Mouse (Mus musculus) kidney, adult 9 months (tissue): ENCODE measurements around the gene Gm49378.

ENCODE experiments used
- DNase-seq: peaks from one replicate; pipeline ENCODE4 v3.0.0; 2022

Gene Gm49378

DNA sequence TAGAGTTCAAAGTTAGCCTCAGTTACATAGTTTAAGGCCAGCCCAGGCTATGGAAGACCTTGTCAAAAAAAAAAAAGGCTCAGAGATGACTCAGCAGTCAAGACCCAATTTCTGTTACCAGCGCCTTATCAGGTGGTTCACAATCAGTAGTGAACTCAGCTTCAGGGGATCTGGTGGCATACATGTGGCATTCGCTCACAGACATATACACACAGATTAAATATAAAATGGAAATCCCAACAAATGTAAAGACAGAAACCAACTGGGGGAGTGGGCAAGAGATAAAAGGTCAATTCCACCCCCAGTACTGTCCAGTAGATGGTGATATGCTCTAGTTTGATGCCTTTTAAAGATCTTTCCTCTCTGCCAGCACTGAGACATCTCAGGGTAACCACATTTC is 51.5 kb downstream of the Gm49378 start:
- no peak for DNase-seq

DNA sequence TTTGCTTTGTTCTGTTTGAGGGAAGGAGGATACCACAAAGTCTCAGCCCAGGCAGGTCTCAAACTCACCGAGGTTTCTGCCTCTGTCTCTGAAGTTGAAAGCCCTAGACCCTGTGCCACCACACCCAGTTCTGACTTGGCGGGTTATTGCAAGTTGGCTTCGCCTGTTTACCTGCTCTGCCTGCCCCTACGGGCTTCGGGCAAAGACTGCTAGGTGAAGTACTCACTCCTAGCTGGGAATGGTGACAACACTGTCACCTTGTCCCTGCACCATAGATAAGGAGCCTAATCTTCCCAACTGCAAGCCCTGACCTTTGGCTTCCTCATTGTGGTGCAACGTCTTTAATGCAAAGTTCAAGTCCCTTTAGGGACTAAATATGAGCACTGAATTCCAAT is 52.1 kb downstream of the Gm49378 start:
- no peak for DNase-seq

DNA sequence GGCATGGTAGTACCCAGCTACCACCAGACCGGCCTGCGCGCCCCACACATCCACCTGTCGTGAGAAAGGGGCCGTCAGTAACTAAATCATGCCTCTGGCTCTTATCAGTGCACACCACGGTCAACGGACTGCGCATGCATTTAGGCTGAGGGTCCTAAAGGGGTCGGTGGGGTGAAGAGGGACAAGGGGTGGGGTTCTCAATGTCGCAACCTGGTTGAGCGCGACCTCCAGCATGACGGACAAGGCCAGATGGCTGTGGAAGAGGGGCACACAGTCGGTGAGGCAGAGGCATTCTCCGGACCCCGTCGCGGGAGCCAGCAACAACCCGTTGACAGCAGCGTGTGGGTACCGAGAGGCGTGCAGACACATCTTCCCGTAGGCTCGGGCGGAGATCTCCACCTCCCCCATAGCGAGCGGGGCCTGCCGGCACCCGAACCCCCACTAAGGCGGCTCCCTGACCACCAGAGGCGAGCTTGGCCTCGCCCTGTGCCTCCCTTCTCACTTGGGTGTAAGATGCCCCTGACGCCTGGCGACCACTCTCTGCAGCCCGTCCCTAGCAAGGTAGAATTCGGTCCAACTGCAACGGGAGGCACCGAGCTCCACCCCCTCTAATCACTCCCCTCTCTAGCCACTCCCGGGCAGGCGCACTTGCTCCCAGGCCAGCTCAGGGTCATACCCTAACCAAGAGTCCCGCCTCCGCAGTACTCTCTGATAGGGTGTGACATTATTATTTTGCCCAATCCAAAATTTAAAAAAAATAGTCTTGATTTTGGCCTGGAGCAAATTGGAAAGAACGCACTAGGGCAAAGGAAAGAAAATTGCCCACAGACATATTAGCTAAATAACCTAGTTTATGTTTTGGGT is 52.8 kb downstream of the Gm49378 start, which contains the start of gene Emc9:
TSS of gene Emc9 (minus strand) at position 601 of the 864 bp plus-strand sequence.
- peak; percentile 87 for DNase-seq

DNA sequence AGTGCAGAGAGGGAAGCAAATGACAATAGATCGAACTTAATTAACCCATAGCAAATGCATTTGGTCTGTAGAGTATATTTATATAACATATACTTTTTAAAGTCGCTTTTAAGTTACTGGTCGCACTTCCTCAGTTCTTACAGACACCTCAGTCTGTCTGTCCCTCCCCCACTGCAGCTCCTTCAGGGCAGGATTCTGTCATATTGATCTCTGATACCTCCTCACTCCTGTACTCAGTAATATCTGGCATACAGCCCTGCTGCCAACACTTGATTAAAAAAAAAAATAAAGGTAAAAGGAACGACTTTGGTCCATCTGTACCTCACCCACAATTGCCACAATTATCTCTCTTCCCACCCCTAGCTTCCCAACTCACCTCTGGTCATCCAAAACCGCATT is 53.4 kb downstream of the Gm49378 start:
- DNase-seq, result no peak

DNA sequence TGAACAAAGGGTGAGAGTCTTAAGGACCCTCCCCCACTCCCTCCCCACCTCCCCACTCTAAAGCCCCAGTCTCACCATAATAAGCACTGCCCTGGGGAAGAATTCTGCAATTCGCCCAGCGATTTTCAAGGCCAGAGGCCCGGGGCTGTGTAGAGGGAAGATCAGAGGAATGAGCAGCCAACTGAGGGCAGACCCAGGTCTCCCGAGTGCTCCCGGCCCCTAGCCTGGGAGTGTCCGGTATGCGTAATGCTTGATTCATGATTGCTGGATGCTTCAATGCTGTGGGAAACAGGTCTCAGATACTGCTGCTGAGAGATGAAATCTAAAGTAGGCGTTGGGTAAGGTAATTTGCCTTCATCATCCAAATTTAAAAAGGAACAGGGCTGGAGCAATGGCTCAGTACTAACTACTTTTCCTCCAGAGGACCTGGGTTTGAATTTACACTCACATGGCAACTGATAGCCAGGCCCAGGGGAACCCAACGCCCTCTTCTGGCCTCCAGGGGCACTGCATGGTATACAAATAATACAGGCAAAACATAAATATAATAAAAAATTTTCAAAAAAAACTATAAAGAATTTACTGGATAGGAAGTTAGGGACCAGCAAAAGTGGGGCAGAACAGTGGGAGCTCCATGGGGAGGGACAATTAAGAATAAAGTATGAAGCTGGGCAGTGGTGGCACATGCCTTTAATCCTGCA is 55.6 kb downstream of the Gm49378 start:
- no peak for DNase-seq

DNA sequence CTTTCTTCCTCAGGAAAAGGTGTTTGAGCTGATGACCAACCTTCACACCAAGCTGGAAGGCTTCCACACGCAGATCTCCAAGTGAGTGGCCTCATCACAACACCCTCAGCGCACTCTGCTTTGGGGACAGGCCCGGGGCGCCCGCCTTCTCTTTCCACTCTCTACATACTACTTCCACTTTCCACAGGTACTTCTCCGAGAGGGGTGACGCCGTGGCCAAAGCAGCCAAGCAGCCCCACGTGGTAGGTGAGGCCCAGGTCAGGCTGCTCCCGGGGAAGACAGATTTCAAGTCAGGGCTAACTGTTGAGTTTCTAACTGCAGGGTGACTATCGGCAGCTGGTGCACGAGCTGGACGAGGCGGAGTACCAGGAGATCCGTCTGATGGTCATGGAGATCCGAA is 57.0 kb downstream of the Gm49378 start:
- DNase-seq, result no peak

DNA sequence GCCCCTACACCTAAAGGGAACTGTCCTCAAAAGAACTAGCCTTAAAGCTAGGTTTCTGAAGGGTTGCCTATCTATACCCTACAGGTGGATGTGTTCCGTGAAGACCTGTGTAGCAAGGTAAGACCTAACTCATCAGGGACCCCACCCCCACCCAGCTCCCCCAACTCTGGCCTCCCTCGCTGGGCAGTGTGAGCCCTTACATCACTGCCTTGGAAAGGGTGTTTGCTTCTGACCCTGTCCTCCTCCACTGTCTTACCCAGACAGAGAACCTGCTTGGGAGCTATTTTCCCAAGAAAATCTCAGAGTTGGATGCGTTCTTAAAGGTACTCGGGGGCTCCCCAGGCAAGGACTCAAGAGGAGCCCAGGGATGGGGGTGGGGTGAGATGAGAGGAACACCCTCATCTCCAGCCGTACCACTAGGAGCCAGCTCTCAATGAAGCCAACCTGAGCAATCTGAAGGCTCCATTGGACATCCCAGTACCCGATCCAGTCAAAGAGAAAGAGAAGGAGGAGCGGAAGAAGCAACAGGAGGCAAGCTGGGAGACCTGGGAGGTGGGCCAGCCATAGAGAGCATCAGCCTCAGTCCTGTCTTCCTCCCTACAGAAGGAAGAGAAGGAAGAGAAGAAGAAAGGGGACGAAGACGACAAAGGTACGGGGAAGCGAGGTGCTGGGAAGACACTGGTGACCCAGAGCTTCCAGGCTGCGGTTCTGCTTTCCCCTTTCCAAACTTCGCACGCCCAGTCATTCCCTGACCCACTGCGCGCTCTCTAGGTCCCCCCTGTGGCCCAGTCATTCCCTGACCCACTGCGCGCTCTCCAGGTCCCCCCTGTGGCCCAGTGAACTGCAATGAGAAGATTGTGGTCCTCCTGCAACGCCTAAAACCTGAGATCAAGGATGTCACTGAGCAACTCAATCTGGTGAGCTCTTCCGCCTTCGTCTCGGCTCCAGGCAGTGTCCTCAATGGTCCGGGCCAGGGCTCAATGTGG is 57.9 kb downstream of the Gm49378 start:
- no peak for DNase-seq
